Mouse (Mus musculus) urinary bladder, postnatal 4 days (tissue): ENCODE data around the gene Mapk8.

Experiments used
- DNase-seq, 2 experiments: peaks; one replicate each; pipeline ENCODE4 v3.0.0; 2021 to 2022; ENCODE audit warnings: low spot score in 2 of 2

The Mapk8 gene

DNA sequence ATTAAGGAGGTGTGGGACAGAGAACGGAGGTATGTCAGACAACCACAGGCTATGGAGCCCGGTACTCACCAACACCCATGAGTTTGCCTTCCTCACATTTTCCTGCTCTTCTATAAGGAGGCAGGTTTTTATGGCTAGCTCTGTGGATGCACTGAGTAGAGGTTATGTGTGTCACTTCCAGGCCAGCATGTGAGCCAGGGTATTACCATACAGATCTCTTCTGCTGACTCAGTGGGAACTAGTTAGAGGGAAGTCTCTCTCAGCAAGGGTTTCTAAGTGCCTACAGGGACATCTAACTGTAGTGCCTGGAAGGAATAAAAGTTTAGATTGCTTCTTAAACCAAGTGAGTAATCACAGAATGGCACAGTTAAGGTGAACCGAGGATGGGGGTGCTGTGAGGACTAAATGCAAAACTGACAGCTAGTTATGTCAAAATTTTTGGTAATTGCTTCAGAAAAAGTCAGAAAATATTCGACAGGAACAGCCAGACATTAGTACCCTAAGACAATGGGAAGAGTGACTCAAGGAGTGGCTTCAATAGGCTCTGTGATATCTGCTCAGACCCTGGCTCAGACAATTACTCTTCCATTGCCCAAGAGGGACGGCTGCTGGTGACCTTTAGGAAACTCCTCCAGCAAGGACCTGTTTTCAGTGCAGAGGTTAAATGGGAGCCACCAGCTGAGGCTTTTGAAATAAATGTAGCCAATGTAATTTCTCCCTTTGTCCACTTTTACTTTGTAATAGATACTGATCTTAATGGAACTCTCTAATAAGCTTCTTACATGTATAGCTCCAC lies 48.7 kb downstream of the Mapk8 start:
- DNase-seq = no peak

DNA sequence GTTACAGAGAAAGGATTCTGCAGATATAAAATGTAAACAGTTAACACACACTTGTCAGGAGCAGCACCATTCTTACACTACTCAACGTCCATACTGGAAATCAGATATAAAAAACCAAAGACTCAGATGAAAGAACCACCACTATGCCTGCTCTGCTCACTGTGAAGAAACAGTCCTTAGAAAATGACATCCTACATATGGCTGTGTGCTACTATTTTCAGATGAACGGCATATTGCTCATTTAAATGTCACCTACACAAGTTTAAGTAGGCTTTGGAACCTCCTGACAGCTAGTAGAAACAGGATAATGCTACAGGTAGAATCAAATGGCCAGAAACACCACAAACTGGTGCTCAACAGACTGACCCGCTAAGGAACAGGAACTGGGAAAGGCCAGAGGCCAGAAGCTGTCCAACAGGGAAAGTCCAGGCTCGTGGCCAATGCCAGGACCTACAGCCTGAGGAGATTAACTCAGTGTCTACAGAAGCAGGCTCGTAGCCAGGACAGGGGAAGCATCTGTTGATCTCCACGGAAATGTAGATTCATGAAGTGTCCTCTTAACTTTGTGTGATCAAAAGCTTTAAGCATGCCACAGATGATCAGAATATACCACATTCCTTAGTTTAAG lies 66.0 kb downstream of the Mapk8 start:
- DNase-seq = no peak

- no peak for DNase-seq
These were observed 68.2 kb downstream of the Mapk8 start for GRCm38 (mm10) chr14:33378723-33379122.

- DNase-seq = no peak
These were observed 69.7 kb downstream of the Mapk8 start for GRCm38 (mm10) chr14:33377211-33377610.

DNA sequence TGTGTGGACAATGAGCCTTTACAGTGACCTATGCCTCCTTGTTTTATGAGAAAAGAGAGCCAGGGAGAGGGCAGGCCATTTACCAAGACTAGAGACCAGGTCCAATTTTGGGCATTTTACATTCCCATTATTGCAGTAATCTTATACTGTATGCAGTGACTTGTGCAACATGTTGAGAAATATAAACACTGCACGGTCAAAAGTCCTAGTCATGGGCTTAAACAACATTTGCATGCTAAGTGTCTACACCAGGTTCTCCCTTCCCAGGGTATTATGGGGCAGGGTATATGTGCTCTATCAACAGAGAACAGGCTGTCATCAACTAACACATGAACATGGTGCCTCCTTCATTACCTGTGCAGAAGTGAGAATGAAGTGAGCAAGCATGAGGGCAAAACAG lies 72.9 kb downstream of the Mapk8 start:
- no peak for DNase-seq

- no peak for DNase-seq
These were observed 73.7 kb downstream of the Mapk8 start for GRCm38 (mm10) chr14:33373271-33373670.

- peak in 1 of 2 experiments; percentile 59 for DNase-seq
These were observed 75.7 kb downstream of the Mapk8 start for GRCm38 (mm10) chr14:33371248-33371647.

GRCm38 (mm10) chr14:33370056-33370455 lies 76.9 kb downstream of the Mapk8 start:
- DNase-seq = no peak

DNA sequence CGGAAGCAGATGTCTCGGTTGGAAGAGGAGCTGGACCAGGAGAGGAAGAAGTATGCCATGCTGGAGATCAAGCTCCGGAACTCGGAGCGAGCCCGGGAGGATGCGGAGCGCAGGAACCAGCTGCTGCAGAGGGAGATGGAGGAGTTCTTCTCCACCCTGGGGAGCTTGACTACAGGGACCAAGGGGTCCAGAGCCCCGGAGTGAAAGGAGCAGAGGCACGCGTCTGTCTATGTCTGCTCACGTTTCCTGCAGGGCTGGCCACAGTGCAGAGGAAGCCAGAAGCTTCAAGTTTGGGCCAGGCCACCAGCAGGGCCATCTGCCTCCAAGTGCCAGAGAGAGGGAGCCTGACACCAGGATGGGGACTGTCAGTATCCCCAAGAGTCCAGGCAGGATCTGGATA lies 77.6 kb downstream of the Mapk8 start:
- no peak for DNase-seq

DNA sequence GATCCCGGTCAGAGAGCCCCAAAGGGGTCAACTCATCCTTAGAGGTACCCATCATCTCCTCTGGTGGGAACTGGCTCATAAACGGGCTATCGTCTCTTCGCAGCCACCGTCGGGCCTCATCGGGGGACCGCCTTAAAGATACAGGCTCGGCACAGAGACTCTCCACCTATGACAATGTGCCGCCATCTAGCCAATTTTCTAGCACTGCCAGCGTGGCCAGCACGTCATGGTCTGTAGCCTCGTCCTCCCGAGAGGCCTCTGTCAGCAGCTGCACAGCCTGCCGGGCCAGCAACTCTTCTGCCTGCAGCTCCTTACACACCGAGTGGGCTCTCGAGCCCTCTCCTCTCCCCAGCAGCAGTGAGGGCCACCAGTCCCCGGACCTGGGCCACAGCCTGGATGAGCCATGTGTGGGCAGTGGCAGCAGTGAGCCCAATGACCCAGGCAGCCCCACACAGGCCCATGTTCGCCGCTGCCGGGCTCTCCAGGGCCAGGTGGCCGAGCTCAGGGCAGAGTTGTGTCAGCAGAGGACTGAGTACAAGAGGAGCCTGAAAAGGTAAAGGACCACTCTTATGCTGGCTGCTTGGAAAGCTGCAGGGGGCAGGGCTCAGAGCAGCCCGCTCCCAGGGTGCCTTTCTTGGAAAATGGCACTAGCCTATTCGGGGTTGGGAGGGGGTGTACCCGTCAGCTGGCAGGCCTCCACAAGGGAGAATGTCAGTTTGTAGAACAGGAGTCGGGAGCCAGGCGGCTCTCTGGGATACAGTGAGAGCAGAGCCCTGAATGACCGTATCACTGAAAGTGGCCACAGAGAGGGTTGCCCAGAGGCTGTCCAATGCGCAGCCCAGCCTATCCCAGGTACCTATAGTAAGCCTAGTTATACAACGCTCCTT lies 79.8 kb downstream of the Mapk8 start:
- peak in 1 of 2 experiments; percentile 54 for DNase-seq

- DNase-seq = no peak
These were observed 82.9 kb downstream of the Mapk8 start for GRCm38 (mm10) chr14:33364061-33364460.

- DNase-seq = no peak
These were observed 83.3 kb downstream of the Mapk8 start for GRCm38 (mm10) chr14:33363611-33364010.

DNA sequence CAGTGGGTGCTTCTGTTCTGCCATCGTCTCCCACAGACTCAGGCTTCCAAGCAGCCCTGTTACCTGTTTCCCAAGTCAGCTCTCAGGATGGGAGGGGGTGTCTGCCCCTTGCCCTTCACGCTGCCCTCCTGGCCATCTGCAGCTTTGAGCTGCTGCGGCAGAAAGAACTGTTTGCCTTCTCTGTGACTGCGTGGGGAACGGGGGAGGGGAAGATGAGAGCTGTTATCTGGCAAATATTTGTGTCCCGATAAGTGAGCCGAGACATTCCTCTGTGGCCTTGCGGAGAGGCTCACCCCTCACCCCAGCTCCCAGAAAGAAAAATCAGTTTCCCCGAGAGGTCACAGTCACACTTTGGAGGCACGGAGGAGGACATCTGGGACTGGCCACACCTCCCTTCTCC lies 84.2 kb downstream of the Mapk8 start:
- no peak for DNase-seq

DNA sequence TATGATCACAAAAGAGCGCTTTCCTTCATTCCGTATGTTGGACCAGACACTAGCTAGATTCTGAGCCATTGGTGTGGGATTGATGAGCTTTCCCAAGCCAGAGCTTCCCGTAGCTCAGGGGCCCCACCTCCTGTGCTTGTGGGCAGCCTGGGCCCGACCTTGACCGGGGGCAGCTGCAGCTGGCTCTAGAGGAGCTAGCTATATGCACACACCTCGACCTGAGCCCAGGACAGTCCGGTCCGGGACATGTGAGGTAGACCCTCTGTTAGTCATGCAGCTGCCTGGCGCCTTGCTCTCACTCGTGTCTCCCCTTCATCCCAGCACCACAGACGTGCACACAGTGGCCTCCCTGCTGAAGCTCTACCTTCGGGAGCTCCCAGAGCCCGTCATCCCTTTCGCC lies 84.8 kb downstream of the Mapk8 start:
- DNase-seq = no peak

GRCm38 (mm10) chr14:33361546-33361945 lies 85.4 kb downstream of the Mapk8 start:
- no peak for DNase-seq

DNA sequence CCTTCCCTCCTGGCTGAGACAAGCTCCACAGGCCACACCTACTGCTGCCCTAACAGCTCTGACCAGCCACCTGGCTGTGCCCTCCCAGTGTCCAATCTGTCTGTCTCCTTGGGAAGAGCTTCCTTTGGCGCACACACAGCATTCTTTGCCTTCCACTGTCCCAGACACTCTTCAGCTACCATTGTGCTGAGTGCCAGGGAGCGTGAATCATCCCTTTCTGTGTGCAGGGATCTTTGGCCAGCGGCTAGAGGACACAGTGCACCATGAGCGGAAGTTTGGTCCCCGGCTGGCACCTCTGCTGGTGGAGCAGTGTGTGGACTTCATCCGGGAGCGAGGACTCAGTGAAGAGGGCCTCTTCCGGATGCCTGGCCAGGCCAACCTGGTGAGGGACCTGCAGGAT lies 88.1 kb downstream of the Mapk8 start:
- no peak for DNase-seq

DNA sequence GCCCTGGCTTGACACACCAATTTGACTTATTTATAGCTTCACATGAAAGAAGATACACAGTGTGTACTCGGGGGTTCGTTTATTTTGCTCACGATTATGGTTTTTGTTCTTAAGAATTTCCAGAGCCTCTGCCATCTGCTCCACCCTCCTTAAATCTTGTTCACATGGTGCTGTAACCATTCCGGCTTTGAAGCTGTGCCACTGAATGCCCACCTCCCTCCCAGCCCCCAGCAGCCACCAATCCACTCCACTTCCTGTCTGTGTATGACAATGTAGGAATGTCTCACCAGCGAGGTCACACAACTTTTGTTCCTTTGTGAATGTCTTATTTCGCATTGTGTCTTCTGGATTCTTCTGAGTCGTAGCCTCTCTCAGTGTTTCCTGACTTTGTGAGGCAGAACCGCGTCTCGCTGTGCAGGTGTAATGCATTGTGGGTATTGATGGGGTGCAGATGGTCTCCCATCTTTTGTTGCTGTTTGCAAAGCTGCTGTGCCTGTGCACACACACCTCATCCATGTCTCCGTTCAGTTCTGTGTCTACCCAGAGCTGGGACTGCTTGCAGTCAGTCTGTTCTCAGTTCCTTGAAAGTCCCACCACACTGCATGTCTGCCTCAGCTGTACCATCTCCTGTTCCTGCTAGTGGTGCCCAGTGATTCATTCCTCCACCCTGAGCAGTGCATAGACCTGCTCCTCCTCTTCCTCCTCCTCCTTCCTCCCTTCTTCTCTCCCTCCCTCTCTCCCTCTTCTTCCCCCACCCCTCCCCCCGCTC lies 89.2 kb downstream of the Mapk8 start:
- DNase-seq = no peak

- DNase-seq = no peak
These were observed 91.7 kb downstream of the Mapk8 start for GRCm38 (mm10) chr14:33355276-33355675.

GRCm38 (mm10) chr14:33352890-33353289 lies 94.1 kb downstream of the Mapk8 start:
- no peak for DNase-seq

DNA sequence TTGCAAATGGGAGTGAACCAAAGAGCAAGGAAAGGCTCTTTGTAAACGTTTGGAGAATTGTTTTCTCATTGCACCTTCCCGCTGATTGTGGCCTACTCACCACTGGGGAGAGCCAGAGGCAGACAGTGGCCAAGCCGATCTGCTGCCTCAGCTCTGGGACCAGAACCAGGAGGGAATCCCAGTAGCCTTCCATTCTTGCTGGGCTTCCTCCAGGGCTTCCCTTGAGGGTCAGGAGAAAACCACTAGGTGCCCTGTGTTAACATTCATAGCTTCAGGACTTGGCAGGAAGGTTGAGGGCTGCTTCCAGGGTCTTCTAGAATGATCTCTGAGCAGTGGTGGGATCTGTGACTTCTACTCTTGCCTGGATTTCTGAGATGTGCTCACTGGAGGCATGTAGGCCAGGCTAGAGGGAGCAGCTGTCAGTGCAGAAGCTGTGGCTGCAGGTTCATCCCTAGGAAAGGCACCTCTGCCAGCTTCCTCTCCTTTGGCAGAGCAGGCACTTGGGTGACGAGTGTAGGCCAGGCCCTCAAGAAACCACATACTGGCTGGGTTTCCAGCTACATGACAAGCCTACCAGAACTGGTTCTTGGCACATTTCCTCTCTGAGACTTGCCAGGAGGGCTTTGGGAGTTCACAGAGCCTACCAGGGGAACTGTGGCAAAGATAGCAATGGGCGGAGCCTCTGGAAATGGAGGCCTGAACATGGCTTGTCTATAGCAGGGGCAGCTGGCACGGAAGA lies 94.8 kb downstream of the Mapk8 start:
- no peak for DNase-seq

- DNase-seq = peak in 1 of 2 experiments; percentile 51
These were observed 95.9 kb downstream of the Mapk8 start for GRCm38 (mm10) chr14:33351019-33351418.
